Mouse (Mus musculus) layer of hippocampus, adult 8-10 months (tissue): ENCODE measurements around the gene H2-M3. TPM values are rescaled to one million over a fixed set of nuclear protein-coding genes. Genes with fewer than 3 reads are reported as not detected.
"Not testable (repeated sequence)": the region's sequence is repeated elsewhere in the genome, so short reads cannot be mapped to it uniquely, and the experiment has no call there.

Source experiments
- DNase-seq, 2 experiments: peaks; one replicate each; pipeline ENCODE4 v3.0.0; 2022; ENCODE audit warnings: low spot score in 2 of 2
- total RNA-seq, 4 experiments: library from RNA; stranded (reverse); gene quantifications; 2 replicates each; pipeline ENCODE4 v1.2.4; 2022

The H2-M3 gene
- total RNA-seq = 1 to 10 TPM; 2.4 to 6.3 (median 4.2) TPM

DNA sequence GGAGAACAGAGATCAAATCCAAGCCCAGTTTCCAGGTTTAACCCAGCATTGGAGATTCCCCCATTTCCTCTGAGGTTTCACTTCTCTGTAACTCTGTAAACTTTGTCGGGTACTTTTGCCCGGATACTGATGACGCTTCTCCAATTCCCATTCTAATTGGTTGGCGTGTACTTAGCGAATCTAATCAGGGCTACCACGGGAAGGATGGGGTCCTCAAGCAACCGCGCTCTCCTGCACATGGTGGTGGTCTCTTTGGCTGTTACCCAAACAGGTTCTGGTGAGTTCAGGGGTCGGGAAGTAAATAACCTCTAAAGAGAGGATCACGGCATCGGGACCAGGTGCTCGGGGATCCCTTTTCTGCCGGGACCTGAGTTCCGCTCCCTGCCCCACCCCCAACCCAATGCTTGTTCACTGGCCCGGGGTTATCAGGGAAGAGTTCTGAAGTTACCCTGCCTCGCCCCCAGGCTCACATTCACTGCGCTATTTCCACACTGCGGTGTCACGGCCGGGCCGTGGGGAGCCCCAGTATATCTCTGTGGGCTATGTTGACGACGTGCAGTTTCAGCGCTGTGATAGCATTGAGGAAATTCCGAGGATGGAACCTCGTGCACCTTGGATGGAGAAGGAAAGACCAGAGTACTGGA, at the start of gene H2-M3:
Gene H2-M3, plus strand, starts transcription at position 163 of the 644 bp plus-strand sequence.
- DNase-seq = peak; percentile 83 to 94

- no peak for DNase-seq
Observed at GRCm38 (mm10) chr17:37221879-37222278, 48.1 kb upstream of the H2-M3 start.

DNA sequence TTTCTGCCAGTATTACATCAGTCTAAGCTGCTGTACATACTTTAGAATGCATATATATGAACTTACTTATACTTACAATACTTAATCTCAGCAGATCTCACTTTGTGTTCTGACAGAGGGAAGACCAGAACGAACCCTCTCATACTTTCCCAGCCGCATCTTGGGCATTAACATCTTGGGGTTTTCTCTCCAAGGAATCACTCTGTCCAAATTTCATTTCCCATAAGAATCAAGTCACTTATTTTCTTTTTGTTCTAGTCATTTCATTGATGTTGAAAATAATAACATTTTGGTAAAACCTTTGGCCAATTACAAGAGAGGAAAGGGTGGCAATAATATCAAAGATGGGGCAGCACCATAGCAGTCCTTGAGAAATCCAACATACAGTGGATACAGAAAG, 32.8 kb upstream of the H2-M3 start, which contains the start of gene Olfr97:
Gene Olfr97, minus strand, starts transcription at position 101 of the 400 bp plus-strand sequence.
- DNase-seq = not testable (repeated sequence)

DNA sequence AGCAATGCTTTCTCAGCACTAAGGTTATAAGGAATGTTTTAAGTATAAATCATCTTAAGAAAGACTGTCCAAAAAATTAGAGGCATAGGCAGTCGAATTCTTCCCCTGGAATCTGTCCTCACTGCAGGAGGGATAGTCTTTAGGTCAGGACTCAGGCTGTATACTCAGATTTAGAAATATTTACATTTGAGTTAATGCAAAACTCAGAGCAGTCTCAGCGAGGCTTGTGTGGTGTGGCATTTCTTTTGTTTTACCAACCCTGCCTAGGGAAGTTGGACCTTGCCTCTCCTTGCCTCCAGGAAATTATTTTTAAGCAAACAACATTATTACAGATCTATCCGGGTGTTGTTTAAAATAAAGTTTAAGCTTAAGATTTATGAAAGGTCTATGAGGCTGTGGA, 27.8 kb upstream of the H2-M3 start:
- no peak for DNase-seq

DNA sequence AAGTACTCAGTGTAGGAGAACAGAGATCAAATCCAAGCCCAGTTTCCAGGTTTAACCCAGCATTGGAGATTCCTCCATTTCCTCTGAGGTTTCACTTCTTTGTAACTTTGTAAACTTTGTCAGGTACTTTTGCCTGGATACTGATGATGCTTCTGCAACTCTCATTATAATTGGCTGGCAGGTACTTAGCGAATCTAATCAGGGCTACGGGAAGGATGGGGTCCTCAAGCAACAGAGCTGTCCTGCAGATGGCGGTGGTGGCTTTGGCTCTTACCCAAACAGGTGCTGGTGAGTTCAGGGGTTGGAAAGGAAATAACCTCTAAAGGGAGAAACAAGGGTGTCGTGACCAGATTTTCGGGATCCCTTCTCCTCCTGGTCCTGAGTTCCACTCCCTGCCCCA, 23.3 kb upstream of the H2-M3 start:
- peak; percentile 9 to 13 for DNase-seq

GRCm38 (mm10) chr17:37249460-37249859, 20.6 kb upstream of the H2-M3 start:
- no peak for DNase-seq

DNA sequence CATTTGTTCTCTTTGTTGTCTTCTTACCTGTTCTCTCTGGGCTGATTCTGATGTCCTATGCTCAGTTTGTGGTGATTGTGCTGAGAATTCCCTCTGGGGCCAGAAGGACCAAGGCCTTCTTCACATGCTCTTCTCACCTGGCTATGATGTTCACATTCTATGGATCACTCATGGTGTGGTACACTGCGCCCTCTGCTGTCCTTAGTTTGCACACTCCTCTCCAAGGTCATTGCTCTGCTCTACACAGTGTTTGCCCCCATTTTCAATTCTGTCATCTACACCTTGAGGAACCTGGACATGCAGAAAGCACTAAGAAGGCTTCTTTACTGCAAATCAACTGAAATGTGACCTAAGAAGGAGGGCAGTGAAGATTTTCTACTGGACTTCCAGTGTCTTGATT, 19.5 kb upstream of the H2-M3 start:
- DNase-seq = peak in 1 of 2 experiments; percentile 9

- no peak for DNase-seq
Observed at GRCm38 (mm10) chr17:37263626-37264025, 6.4 kb upstream of the H2-M3 start, which contains the start of gene Olfr98. Olfr98 (minus strand) TSS chr17:37263749.

GRCm38 (mm10) chr17:37270702-37271092, 677 bp downstream of the H2-M3 start:
- DNase-seq = no peak

DNA sequence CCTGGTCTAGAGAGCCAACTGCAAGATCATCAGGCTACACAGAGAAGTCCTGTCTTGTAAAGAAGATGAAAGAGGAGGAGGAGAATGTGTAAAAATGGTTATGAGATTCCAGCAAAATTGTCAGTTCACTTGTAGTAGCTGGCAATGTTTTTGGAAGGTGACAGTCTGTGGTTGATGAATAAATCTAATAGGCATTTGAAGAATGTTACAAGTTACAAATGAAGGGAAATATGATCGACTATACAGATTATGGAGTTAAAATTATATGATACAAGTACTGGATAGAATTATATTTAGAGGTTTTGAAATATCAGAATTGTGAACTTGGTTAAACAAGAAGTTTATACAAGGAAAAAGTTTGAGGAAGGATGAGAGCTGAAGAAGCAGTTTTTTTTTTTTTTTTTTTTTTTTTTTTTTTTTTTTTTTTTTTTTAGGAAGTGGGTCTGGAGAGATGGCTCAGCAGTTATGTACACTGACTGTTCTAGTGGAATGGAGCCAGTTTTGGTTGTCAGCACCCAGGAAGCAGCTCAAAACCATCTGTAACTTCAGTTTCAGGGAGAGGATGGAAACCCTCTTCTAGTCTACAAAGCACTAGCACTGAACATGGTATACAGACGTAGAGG, 5.7 kb downstream of the H2-M3 start:
- DNase-seq = no peak

DNA sequence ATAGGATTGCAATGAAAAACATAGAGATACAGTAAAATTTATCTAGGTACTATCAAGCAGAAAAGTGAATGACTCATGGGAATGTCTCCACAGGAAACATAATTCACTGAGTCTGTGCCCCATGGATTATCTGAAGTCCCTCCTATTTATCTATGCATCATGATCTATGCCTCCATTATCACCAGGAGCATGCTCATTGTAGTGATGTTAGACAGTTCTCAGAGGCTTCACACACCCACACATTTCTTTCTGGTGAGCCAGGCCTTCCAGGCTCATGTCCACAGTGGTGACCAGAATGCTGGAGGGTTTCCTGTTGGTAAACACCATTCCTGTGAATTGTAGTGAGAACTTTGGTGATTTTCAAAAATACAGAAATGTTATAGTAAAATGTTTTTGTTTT, 6.6 kb downstream of the H2-M3 start:
- DNase-seq = no peak

DNA sequence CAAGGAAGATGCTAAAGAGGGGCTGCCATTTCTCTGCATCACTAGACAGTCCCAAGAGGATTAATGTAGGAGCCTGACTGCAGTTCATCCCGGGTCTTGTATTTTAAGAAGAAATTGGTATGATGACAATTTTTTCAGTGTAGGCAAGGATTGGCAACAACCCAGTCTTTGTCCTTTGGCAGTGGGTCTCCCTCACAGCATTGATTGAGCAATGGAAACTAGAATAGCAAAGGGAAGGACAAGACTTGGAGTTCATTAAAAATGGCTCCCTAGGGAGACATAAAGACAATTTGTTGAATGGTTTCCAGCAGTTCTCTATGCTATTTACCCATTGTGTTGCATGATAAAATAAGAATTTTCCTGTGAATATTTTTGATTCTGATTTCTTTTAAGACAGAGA, 10.3 kb downstream of the H2-M3 start:
- no peak for DNase-seq

DNA sequence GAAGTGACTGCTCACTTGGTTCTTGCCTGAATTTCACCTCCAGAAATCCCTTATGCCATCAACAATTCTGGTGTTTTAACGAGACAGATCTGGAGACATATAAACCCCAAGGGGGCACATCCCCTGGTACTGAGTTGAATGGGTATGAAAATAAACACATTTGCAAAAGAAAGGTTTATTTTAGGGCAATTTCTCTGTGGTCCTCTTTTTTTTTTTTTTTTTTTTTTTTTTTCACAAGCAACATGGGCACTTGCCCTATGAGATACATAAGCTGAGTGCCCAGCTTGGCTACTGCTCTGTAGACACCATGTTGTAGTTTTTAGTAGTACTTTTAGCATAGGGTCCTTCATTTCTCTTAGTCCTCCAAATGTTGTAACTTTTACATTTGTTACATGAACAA, 13.3 kb downstream of the H2-M3 start, which contains the start of gene Olfr99:
Gene Olfr99, minus strand, starts transcription at position 101 of the 400 bp plus-strand sequence.
- no peak for DNase-seq

DNA sequence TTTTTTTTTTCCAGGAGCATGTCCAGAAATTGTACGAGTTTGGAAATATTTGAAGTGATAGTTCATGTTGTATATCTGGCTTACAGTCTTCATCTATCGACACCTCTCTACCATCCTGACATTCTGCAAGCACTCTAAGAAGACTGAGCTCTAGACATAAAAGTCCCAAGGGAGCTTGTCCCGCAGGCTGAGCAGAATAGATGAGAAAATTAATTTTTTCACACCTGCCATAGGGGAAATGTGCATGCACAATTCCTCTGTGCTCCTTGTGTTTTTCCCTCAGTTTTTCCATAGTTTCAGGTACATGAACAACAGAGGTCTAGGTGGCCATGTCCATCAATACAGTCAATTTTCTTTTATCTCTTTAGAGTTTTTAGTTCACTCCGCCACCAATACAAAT, 34.2 kb downstream of the H2-M3 start, which contains the start of gene Olfr101:
Gene Olfr101, minus strand, starts transcription at position 101 of the 400 bp plus-strand sequence.
- DNase-seq = no peak

GRCm38 (mm10) chr17:37308483-37308882, 38.5 kb downstream of the H2-M3 start:
- no peak for DNase-seq

GRCm38 (mm10) chr17:37310146-37310699, 40.2 kb downstream of the H2-M3 start:
- DNase-seq = no peak

GRCm38 (mm10) chr17:37316954-37317353, 46.9 kb downstream of the H2-M3 start, which contains the start of gene Olfr102:
Olfr102 (minus strand) TSS chr17:37317054.
- DNase-seq = no peak

Other genes with a start within 250 kb of the H2-M3 start
- gene Mog, start 246.8 kb upstream of the H2-M3 start, total RNA-seq = 10 to 100 TPM; 35.6 to 57.5 (median 47.8) TPM
- gene Gabbr1, start 224.3 kb upstream of the H2-M3 start, total RNA-seq = 100 to 1,000 TPM; 595 to 693 (median 673) TPM
- not detected for gene Olfr90, start 181.7 kb upstream of the H2-M3 start, total RNA-seq
- not detected for gene Olfr91, start 171.9 kb upstream of the H2-M3 start, total RNA-seq
- not detected for gene Olfr92, start 150.1 kb upstream of the H2-M3 start, total RNA-seq
- gene Olfr93, start 108.7 kb upstream of the H2-M3 start, total RNA-seq = not detected
- not detected for gene Ubd, start 76.3 kb upstream of the H2-M3 start, total RNA-seq
- gene Olfr94, start 69.2 kb upstream of the H2-M3 start, total RNA-seq = not detected
- not detected for gene Olfr95, start 57.1 kb upstream of the H2-M3 start, total RNA-seq
- not detected for gene Olfr96, start 50.1 kb upstream of the H2-M3 start, total RNA-seq
- not detected for gene Olfr97, start 32.9 kb upstream of the H2-M3 start, total RNA-seq
- gene Olfr98, start 6.5 kb upstream of the H2-M3 start, total RNA-seq = not detected
- gene Olfr99, start 13.2 kb downstream of the H2-M3 start, total RNA-seq = not detected
- gene Olfr101, start 34.1 kb downstream of the H2-M3 start, total RNA-seq = not detected
- not detected for gene Olfr102, start 46.8 kb downstream of the H2-M3 start, total RNA-seq
- not detected for gene Olfr103, start 69.5 kb downstream of the H2-M3 start, total RNA-seq
- not detected for gene Olfr104-ps, start 89.4 kb downstream of the H2-M3 start, total RNA-seq
- not detected for gene Olfr105-ps, start 108.8 kb downstream of the H2-M3 start, total RNA-seq
- not detected for gene Olfr106-ps, start 120.2 kb downstream of the H2-M3 start, total RNA-seq
- gene Olfr107, start 129.0 kb downstream of the H2-M3 start, total RNA-seq = not detected
- gene Olfr108, start 175.3 kb downstream of the H2-M3 start, total RNA-seq = not detected
- not detected for gene Olfr109, start 188.7 kb downstream of the H2-M3 start, total RNA-seq
- not detected for gene H2-M2, start 213.3 kb downstream of the H2-M3 start, total RNA-seq
- gene Olfr110, start 222.2 kb downstream of the H2-M3 start, total RNA-seq = 1 to 10 TPM in 2 of 4 experiments, not detected in 2; 1.8 to 2.5 TPM
- gene Olfr111, start 237.8 kb downstream of the H2-M3 start, total RNA-seq = 1 to 10 TPM in 2 of 4 experiments, not detected in 2; 4.8 to 5.5 TPM